Mouse (Mus musculus) C2C12 (cell line): ENCODE results near the gene Uckl1. TPM values are rescaled to one million over a fixed set of nuclear protein-coding genes. Genes with fewer than 3 reads are reported as not detected.

Experiments used
- microRNA-seq: library from miRNA; unstranded; fragments of <30 nt; microRNA quantifications from one replicate; pipeline ENCODE4, GENCODE M21; 2019; ENCODE audit warnings: borderline microRNAs expressed
- polyA plus RNA-seq: library from polyadenylated mRNA; unstranded; fragments of >200 nt; fragmentation: generic; extraction: Trizol; gene quantifications from one replicate; pipeline ENCODE4 v1.2.1, GENCODE M21; 2012; ENCODE audit warnings: missing spikeins

Gene Uckl1
- polyA plus RNA-seq, 1 experiment, result 20.6 TPM

Small RNAs within 50 kb of the gene (microRNA-seq; reads per million reads assigned to microRNA genes)
- gene Mir7006, result not detected

Other genes with a start within 250 kb of the Uckl1 start
- gene Zgpat, start 220.0 kb downstream of the Uckl1 start, polyA plus RNA-seq, result 16.5 TPM
- 45.9 TPM for gene Arfrp1, start 219.5 kb downstream of the Uckl1 start, polyA plus RNA-seq
- gene Lime1, start 204.8 kb downstream of the Uckl1 start, polyA plus RNA-seq, result 7.3 TPM
- 0.68 TPM for gene Zbtb46, start 125.5 kb downstream of the Uckl1 start, polyA plus RNA-seq
- not detected for gene Abhd16b, start 91.7 kb downstream of the Uckl1 start, polyA plus RNA-seq
- gene Tpd52l2, start 87.8 kb downstream of the Uckl1 start, polyA plus RNA-seq, result 79.2 TPM
- gene Dnajc5, start 64.4 kb downstream of the Uckl1 start, polyA plus RNA-seq, result 34.3 TPM
- gene Prpf6, start 7.0 kb upstream of the Uckl1 start, polyA plus RNA-seq, result 41.4 TPM
- 9.8 TPM for gene Zfp512b, start 7.9 kb upstream of the Uckl1 start, polyA plus RNA-seq
- 1.1 TPM for gene Samd10, start 14.3 kb upstream of the Uckl1 start, polyA plus RNA-seq
- 0.05 TPM for gene Gm29797, start 72.1 kb upstream of the Uckl1 start, polyA plus RNA-seq
- 0.06 TPM for gene Sox18, start 86.7 kb upstream of the Uckl1 start, polyA plus RNA-seq
- gene Tcea2, start 95.4 kb upstream of the Uckl1 start, polyA plus RNA-seq, result 1.6 TPM
- 66.4 TPM for gene Rgs19, start 109.1 kb upstream of the Uckl1 start, polyA plus RNA-seq
- not detected for gene Lkaaear1, start 113.5 kb upstream of the Uckl1 start, polyA plus RNA-seq
- gene Oprl1, start 130.1 kb upstream of the Uckl1 start, polyA plus RNA-seq, result not detected
- not detected for gene Myt1, start 178.4 kb upstream of the Uckl1 start, polyA plus RNA-seq